Mouse (Mus musculus) hindbrain, embryonic 11.5 days (tissue): Measurements from ENCODE around the gene Dohh. TPM values are rescaled to one million over a fixed set of nuclear protein-coding genes. Genes with fewer than 3 reads are reported as not detected.

Source experiments
- ATAC-seq: fragments of 200-750 bp; cut with Nextera tagmentation; 2 replicates; pipeline ENCODE4 v1.8.0; 2017; ENCODE audit warnings: mild to moderate bottlenecking, moderate TSS enrichment, moderate library complexity; ENCODE audit not compliant: low FRiP score
- DNase-seq: peaks from one replicate; pipeline ENCODE4 v3.0.0-alpha.2; 2015; ENCODE audit warnings: low spot score
- H3K27ac ChIP-seq: fragments of 300-500 bp; sonication (generic); 2 replicates; pipeline ENCODE4 v1.5.1; 2014; ENCODE audit warnings: mild to moderate bottlenecking, low read depth, low read length
- H3K27me3 ChIP-seq: fragments of 300-500 bp; sonication (generic); 2 replicates; pipeline ENCODE4 v1.6.1; 2014; ENCODE audit warnings: mild to moderate bottlenecking, low read length, moderate library complexity, mixed read lengths; ENCODE audit not compliant: control insufficient read depth, insufficient read depth
- H3K36me3 ChIP-seq: fragments of 300-500 bp; sonication (generic); 2 replicates; pipeline ENCODE4 v1.6.1; 2014; ENCODE audit warnings: mild to moderate bottlenecking, low read length, moderate library complexity, mixed read lengths; ENCODE audit not compliant: control insufficient read depth, insufficient read depth
- H3K4me1 ChIP-seq: fragments of 300-500 bp; sonication (generic); replicated peaks from 2 replicates; pipeline ENCODE4 v1.6.1; 2014; ENCODE audit warnings: low read length, mixed read lengths; ENCODE audit not compliant: control insufficient read depth, insufficient read depth
- H3K4me2 ChIP-seq: fragments of 300-500 bp; sonication (generic); replicated peaks from 2 replicates; pipeline ENCODE4 v1.6.1; 2014; ENCODE audit warnings: mild to moderate bottlenecking, low read depth, low read length
- H3K4me3 ChIP-seq: fragments of 300-500 bp; sonication (generic); 2 replicates; pipeline ENCODE4 v1.5.1; 2014; ENCODE audit warnings: low read depth, low read length
- H3K9ac ChIP-seq: fragments of 300-500 bp; sonication (generic); 2 replicates; pipeline ENCODE4 v1.6.1; 2014; ENCODE audit warnings: low read depth, low read length
- H3K9me3 ChIP-seq: fragments of 300-500 bp; sonication (generic); 2 replicates; pipeline ENCODE4 v1.6.1; 2016; ENCODE audit warnings: low read length; ENCODE audit not compliant: control insufficient read depth
- WGBS: fragments of 180-500 bp; shearing (Covaris S2); extraction: QIAGEN DNeasy Blood & Tissue Kit; methylation state at CpG from one replicate; pipeline ENCODE4 v1.1.7; 2014; 5-methylcytosine and 5-hydroxymethylcytosine counted together
- polyA plus RNA-seq: library from polyadenylated mRNA; unstranded; fragments of >200 nt; fragmentation: Nextera tagmentation; extraction: Ambion mirVana; gene quantifications from 2 replicates; pipeline ENCODE4 v1.2.1, GENCODE M21; 2014

The Dohh gene
- polyA plus RNA-seq, 1 experiment from 2014 or later: 44.8 TPM

DNA sequence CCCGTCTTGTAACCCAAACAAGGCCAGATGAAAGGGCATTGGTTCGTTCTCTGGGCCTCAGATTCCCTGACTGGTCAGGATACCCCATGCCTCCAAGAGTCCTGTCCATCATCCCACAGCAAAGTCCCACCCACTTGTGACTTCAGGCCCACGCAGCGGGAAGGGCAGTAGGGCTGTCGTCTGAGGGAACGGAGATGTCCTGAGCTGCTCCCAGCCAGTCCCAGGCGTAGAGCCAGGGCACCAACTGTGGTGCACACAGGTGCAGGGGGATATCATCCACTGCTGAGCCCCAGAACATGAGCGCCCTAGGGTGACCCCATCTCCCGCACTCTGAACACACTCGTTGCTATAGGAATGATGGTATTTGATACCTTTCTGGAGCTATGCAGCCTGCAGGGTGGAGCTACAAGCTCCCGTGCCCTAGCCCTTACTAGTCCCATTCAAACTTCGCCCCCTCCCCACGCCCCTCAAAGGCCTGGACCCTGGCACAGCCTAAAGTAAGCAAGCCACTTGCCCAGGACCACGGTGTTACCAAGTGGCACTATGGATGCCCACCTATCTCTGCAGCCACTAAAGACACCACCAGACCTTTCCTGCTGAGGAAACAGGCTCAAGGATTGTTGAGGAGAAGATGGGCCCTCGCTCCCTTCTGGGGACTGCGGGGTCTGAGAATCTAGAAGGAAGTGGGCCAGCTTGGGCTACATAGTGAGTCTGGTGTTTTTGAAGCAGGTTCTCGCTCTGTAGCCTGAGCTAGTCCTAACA lies 31.5 kb downstream of the Dohh start:
- no peaks in the 10 kb centered on the region; the same call in 1 of the 2 replicates for H3K27me3 ChIP-seq
- H3K9ac ChIP-seq: 0 out of 2 replicates have a peak overlapping the region, but pooled peaks have one; percentile 7
- DNase-seq (no peak), ATAC-seq (no peak)
- no peak overlapping the region for H3K4me2 ChIP-seq
- peaks cover 23% of the 10 kb centered on the region for H3K4me1 ChIP-seq
- H3K27ac ChIP-seq: peak overlapping the region; percentile 30; the same call in 1 of the 2 replicates
- WGBS: 62% methylated on average over 17 of the region's 17 CpGs
- H3K36me3 ChIP-seq: no peaks in the 10 kb centered on the region
- no peaks in the 10 kb centered on the region for H3K9me3 ChIP-seq
- H3K4me3 ChIP-seq: no peak overlapping the region

DNA sequence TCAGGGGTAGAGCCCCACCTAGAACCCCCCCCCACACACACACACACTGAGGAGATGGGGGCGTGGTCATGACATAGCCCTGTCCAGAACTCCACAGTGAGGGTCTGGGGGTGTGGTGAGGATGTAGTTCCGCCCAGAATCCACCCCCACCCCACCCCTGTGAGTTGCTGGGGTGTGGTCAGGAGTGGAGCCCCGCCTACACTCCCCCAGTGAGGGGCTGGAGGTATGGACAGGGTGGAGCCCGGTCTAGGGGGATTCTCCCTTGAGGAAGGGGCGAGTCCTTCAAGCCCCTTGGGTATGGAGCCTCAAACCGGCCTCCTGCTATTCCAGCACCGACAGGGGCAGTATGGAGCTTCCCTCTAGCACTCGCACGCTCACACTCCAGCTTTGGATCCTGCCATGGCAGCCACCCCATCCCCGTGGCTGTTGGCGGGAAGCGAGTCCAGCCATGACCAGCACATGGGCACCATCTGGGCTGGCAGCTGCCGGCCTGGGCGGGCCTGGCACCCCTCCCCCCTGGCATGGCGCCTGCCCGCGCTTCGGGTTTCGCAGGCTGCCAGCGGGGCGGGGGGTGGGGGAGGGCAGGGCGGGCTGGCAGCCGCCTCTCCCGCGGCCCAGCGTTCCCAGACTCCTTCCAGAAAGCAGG lies 32.5 kb downstream of the Dohh start:
- H3K4me2 ChIP-seq: peak overlapping the region; percentile 73
- no peaks in the 10 kb centered on the region for H3K36me3 ChIP-seq
- H3K4me3 ChIP-seq: peak overlapping the region; percentile 21; the same call in 1 of the 2 replicates
- peaks cover 22% of the 10 kb centered on the region for H3K4me1 ChIP-seq
- ATAC-seq (peak; percentile 62), DNase-seq (peak; percentile 80)
- H3K9ac ChIP-seq: peak overlapping the region; percentile 54
- no peaks in the 10 kb centered on the region; the same call in 1 of the 2 replicates for H3K27me3 ChIP-seq
- H3K9me3 ChIP-seq: no peaks in the 10 kb centered on the region
- 1% methylated on average over 13 of the region's 26 CpGs for WGBS
- H3K27ac ChIP-seq: peak overlapping the region; percentile 36

DNA sequence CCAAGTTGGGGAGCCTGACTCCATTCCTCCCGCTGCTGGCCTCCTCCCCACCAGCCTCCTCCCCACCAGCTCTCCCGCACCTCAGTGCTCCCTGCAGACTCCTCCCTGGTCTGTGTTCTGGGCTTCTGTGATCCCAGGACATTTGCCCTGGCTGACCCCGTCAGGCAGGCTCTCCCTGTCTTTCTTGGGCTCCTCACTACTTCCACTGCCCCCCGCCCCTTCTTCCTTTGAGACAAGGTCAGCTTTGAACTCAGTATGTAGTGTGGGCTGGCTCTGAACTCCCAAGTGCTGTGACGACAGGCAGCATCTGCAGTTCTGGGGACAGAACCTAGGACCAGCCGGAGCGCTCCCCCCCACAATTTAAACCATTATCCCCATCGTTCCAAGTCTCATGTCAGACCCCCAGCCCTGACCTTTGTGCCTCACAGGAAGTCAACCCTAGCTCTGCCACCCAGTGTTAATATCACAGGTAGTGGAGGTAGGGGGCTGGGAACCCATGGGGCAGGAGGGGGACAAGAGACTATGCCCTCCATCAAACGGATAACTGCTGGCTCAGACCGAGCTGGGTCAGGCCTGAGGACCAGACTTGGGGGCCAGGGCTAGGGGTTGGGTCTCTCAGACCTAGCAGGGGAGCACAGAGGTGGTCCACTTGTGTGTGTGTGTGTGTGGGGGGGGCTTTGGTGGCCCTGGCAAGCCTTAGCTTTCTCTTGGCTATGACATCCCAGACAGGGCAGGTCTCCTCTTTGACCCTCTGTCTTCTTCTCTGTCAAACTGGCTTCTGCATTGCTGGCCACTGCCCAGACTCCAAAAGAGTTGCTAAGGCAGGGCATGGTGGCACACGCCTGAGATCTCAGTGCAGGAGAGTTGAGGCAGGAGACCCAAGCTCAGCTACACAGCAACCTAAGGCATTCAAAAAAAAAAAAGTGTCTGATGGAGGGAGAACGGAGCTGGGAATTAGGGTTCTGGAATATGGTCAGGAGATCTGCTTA lies 33.3 kb downstream of the Dohh start:
- no peaks in the 10 kb centered on the region; the same call in 1 of the 2 replicates for H3K27me3 ChIP-seq
- DNase-seq (peak; percentile 16), ATAC-seq (0 out of 2 replicates have a peak, but pooled peaks have one; percentile 0)
- H3K36me3 ChIP-seq: no peaks in the 10 kb centered on the region
- H3K9me3 ChIP-seq: no peaks in the 10 kb centered on the region
- H3K9ac ChIP-seq: peak overlapping the region; percentile 54
- 42% methylated on average over 12 of the region's 12 CpGs for WGBS
- peaks cover 20% of the 10 kb centered on the region for H3K4me1 ChIP-seq
- H3K4me3 ChIP-seq: peak overlapping the region; percentile 21; the same call in 1 of the 2 replicates
- H3K27ac ChIP-seq: peak overlapping the region; percentile 37
- H3K4me2 ChIP-seq: peak overlapping the region; percentile 73

DNA sequence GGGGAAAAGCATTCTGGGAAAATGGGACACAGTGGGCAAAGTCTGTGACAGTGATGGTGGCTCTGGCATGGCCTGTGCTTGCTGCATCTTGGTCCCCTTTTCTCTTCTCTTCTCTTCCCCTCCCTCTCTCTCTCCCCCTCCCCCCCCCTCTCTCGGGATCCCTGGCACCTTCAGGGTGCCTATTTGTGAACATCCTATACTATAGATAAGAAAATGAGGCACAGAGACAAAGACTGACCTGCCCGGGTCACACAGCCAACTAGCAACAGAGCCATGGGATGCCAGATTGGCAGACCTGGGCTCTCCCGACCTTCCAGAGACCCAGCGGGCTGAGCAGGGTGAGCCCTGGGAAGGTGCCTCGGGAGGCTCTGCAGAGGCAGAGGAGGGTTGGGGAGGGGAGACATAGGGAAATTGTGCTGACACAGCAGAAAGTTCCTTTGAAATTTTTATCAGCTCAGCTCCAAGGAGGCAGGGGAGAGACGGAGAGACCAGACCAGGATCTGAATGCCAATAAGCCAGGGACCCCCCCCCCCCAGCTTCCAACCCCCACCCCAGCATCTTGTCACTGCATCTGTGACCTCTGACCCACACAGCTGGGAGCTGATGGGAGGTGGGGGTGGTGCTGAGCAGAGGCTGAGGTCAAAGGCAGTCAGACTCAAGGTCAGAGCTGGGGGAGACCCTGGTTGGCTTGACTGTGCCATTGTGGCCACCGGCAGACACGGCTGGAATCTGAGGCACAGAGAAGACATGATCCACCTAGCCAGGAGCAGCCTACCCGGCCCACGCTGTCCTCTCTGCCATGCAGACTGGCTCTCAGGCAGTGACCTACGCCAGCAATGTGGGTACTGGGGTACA lies 34.2 kb downstream of the Dohh start:
- Histone ChIP-seq H3K27me3 (no peaks in the 10 kb centered on the region; the same call in 1 of the 2 replicates), H3K9ac (no peak overlapping the region), H3K36me3 (no peaks in the 10 kb centered on the region)

DNA sequence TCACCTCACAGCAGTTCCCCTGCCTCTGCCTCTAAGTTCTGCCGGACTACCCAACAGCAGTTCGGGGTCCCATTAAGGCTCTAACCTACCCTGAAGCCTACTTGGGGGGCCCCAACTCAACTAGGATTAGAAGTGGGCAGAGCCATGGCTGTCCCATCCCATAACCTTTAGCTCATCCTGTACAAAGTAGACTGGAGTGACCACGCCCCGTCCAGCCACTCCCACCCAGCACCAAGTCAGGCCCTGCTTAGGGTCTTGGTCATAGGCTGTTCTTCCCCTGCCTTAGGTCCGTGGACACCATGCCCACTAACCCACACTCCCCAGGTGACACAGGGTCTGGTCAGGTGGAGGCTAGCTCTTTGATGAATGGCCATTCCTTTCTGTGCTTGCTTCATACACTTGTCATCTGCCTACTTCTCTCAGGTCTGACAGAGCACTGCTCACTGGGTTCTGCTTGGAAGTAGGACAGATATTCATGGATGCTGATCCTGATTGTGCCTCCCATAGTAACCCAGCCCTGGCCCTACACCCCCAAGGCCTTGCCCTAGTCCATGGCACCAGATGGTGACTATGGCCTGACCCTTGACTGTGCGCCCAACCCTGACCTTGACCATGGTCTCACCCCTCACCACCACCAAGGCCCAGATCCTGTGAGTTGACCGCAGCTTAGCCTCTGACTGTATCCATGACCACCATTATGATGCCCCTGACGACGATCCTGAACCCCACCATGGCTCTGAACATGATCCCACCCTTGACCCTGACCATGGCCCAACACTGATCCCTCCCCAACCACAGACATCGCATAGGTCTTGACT lies 35.1 kb downstream of the Dohh start:
- H3K27ac ChIP-seq: 0 out of 2 replicates have a peak overlapping the region, but pooled peaks have one; percentile 30
- DNase-seq: peak; percentile 1
- peaks cover 16% of the 10 kb centered on the region for H3K4me1 ChIP-seq
- ATAC-seq: no peak
- H3K4me3 ChIP-seq: no peak overlapping the region
- H3K4me2 ChIP-seq: no peak overlapping the region
- peaks cover 4% of the 10 kb centered on the region for H3K27me3 ChIP-seq
- WGBS: 95% methylated on average over 10 of the region's 10 CpGs
- no peak overlapping the region for H3K9ac ChIP-seq
- no peaks in the 10 kb centered on the region for H3K9me3 ChIP-seq
- H3K36me3 ChIP-seq: no peaks in the 10 kb centered on the region

More for the DNA sequence above, 34.2 kb downstream of the Dohh start:
- Histone ChIP-seq H3K4me2 (no peak overlapping the region), H3K27ac (peak overlapping the region; percentile 37; the same call in 1 of the 2 replicates), H3K4me1 (peaks cover 20% of the 10 kb centered on the region), H3K9me3 (no peaks in the 10 kb centered on the region), H3K4me3 (no peak overlapping the region)
- DNase-seq (peak; percentile 31), ATAC-seq (no peak)
- WGBS: 38% methylated on average over 11 of the region's 11 CpGs

DNA sequence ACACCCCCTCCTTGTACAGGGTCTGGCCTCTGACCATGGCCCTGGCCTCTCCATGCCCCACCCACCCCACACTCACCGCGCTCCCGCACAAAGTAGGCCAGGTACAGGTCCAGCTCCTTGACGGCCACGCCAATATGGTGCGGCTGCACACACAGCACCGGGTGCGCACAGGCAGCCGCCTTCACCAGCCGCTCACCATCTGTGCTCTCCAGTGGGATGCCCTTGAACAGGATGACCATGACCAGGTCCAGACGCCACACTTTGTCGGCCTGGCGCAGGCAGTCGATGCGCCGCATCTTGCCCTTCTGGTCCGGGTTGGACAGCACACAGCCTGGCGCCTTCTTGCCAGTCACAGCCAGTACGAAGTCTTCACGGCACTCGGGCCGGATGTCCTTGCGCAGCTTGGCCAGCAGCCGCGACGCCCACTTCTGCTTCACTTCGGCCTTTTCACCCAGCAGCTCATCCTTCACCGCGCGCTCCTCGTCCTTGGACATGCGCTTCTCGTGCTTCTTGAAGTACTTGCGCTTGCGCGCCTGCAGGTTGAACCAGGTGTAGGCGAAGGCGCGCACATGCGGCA lies 36.1 kb downstream of the Dohh start:
- H3K4me3 ChIP-seq: no peak overlapping the region
- peaks cover 12% of the 10 kb centered on the region for H3K4me1 ChIP-seq
- ATAC-seq: no peak
- peaks cover 14% of the 10 kb centered on the region for H3K27me3 ChIP-seq
- no peaks in the 10 kb centered on the region for H3K36me3 ChIP-seq
- H3K9ac ChIP-seq: no peak overlapping the region
- WGBS: 85% methylated on average over 40 of the region's 40 CpGs
- no peaks in the 10 kb centered on the region for H3K9me3 ChIP-seq
- no peak overlapping the region for H3K4me2 ChIP-seq
- H3K27ac ChIP-seq: no peak overlapping the region
- DNase-seq: no peak
